Comparison of ENCODE assay signal across 1 mouse cellular context in the genomic region with DNA sequence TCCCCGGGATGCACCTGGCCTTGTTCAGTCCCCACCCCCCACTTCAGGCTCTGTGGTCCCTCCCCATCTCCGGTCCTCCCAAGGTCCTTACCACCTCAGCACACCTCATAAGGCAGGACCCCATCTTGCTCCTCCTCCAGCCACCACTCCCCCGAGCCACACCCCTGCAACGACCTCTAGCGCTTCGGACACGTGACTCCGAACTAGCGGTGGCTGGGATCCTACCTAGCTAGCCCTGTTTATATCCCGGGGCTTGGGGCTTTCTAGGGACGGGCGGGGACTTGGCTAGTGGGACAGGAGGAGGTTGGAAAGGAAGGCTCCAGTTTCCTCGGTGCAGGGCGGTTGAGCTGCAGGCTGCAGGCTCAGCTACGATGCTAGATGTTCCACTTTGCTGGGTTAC.
TF ChIP-seq lines count a peak whose summit lies in the region.

No protein-coding gene starts in this region.

TF ChIP-seq in CH12.LX, 34 proteins besides CTCF, POLR2A, EP300 and RAD21 (continued from another document):
- peak; percentile 62; the same call in 1 of the 2 replicates for TF ChIP-seq MAX (IDR thresholded peaks at IDR 0.05; ENCODE audit: low read length)
- TF ChIP-seq SIN3A (IDR thresholded peaks at IDR 0.05; ENCODE audit: low read length) = peak; percentile 29; the same call in 1 of the 2 replicates
- peak; percentile 80 for TF ChIP-seq MXI1 (IDR thresholded peaks at IDR 0.05; ENCODE audit: low read depth, low read length)
- TF ChIP-seq USF2 (conservative IDR thresholded peaks at IDR 0.05; ENCODE audit: low read depth, low read length) = peak; percentile 61
- TF ChIP-seq USF1 (IDR thresholded peaks at IDR 0.05; ENCODE audit: low read depth, low read length) = peak; percentile 82
- TF ChIP-seq BHLHE40 (IDR thresholded peaks at IDR 0.05; ENCODE audit: low read depth, low read length) = peak; percentile 66
- no peak for TF ChIP-seq MAZ (IDR thresholded peaks at IDR 0.05; ENCODE audit: low read depth, low read length)
- TF ChIP-seq MYC (IDR thresholded peaks at IDR 0.05; ENCODE audit: low read depth, low read length) = 0 out of 2 replicates have a peak, but pooled peaks have one; percentile 21
- TF ChIP-seq POLR2AphosphoS2 (IDR thresholded peaks at IDR 0.05; ENCODE audit: low read depth, low read length) = no peak
- TF ChIP-seq RCOR1 (conservative IDR thresholded peaks at IDR 0.05; ENCODE audit: low read depth, low read length) = no peak
- no peak for TF ChIP-seq JUN (IDR thresholded peaks at IDR 0.05; ENCODE audit: insufficient read depth, low read depth, low read length)
